Mouse (Mus musculus) stomach, postnatal 0 days (tissue): ENCODE results near the gene Coro7.

Source experiments
- CTCF ChIP-seq: IDR thresholded peaks from 2 replicates; pipeline ENCODE4 v1.5.1; 2016; ENCODE audit warnings: antibody characterized with exemption, low read depth, mild to moderate bottlenecking, moderate library complexity
- EP300 ChIP-seq: optimal IDR thresholded peaks from 2 replicates; pipeline ENCODE3; 2016; ENCODE audit warnings: antibody characterized with exemption

GRCm38 (mm10) chr16:4663806-4664205 is 15.8 kb downstream of the Coro7 start:
- no peak for TF ChIP-seq EP300
- TF ChIP-seq CTCF = no peak
